Mouse (Mus musculus): ENCODE results near the gene Esyt3. TPM values are rescaled to one million over a fixed set of nuclear protein-coding genes. Genes with fewer than 3 reads are reported as not detected.

Esyt3 gene
- polyA plus RNA-seq, 2 experiments: 0.69 to 1.1 TPM

DNA sequence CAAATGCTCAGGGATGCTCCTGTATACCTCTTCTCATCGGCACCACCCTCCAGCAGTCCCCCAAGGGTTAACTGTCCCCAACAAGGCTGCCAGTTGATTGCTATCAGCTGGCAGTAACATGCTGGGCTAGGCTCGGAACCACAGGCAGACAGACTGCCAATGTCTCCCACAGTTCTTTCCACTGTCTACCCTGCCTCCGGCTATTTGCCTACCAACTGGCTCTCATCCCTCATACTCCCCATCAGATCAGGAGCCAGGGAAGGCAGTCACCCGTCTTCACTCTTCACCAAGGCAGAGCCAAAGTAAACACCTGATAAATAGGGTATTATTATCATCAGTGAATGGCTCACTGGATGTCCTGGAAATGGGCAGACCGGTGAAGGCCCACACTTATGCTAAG is 3.6 kb downstream of the Esyt3 start:
- Histone ChIP-seq H3K36me3 (ENCODE audit: control insufficient read depth, insufficient read depth, low read length) (no peaks in the 10 kb centered on the region), H3K4me2 (replicated peaks; ENCODE audit: low read depth, low read length, severe bottlenecking) (no peak overlapping the region), H3K27ac (replicated peaks; ENCODE audit: low read depth, low read length) (no peak overlapping the region), H3K4me1 (ENCODE audit: control insufficient read depth, insufficient read depth, low read length) (peaks cover 9% of the 10 kb centered on the region; the same call in 1 of the 2 replicates), H3K9me3 (ENCODE audit: control insufficient read depth, low read length) (no peaks in the 10 kb centered on the region), H3K27me3 (ENCODE audit: control insufficient read depth, insufficient read depth, low read length) (peaks cover 36% of the 10 kb centered on the region), H3K4me3 (replicated peaks; ENCODE audit: low read length) (no peak overlapping the region), H3K9ac (ENCODE audit: low read depth, low read length, severe bottlenecking) (no peak overlapping the region)
- ATAC-seq (ENCODE audit: low FRiP score, low read depth) (no peak), DNase-seq (ENCODE audit: low spot score) (no peak)
- 56% methylated on average over 5 of the region's 5 CpGs for WGBS
- no peak for TF ChIP-seq POLR2A (IDR thresholded peaks at IDR 0.05; ENCODE audit: borderline replicate concordance, extremely low read depth, insufficient read depth, insufficient read length)

DNA sequence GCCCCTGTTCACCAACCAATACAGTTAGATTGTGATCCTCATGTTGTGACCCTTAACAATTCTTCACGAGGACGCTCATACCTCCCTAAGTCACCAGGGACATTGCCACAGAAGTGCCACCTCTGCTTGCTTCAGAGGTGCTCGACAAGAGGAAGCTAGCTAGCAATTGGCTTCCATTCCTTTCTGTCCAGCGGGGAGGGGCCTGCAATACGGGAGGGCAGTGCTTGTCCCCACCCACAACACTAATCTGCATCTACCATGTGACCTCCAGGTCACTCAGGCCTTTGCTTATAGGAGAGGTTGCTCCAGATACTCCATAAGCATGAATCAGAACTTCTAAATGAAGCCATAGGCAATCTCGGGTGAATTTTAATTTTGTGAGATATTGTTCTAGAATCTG is 5.0 kb downstream of the Esyt3 start:
- ATAC-seq (ENCODE audit: low FRiP score, low read depth): no peak
- 60% methylated on average over 6 of the region's 6 CpGs for WGBS
- H3K36me3 ChIP-seq (ENCODE audit: control insufficient read depth, insufficient read depth, low read length): no peaks in the 10 kb centered on the region
- no peaks in the 10 kb centered on the region for H3K9me3 ChIP-seq (ENCODE audit: control insufficient read depth, low read length)
- TF ChIP-seq POLR2A (IDR thresholded peaks at IDR 0.05; ENCODE audit: borderline replicate concordance, extremely low read depth, insufficient read depth, insufficient read length): no peak
- DNase-seq (ENCODE audit: low spot score): no peak
- peaks cover 25% of the 10 kb centered on the region for H3K27me3 ChIP-seq (ENCODE audit: control insufficient read depth, insufficient read depth, low read length)
- no peak overlapping the region for H3K4me3 ChIP-seq (replicated peaks; ENCODE audit: low read length)
- no peak overlapping the region for H3K4me2 ChIP-seq (replicated peaks; ENCODE audit: low read depth, low read length, severe bottlenecking)
- H3K27ac ChIP-seq (replicated peaks; ENCODE audit: low read depth, low read length): no peak overlapping the region
- no peak overlapping the region for H3K9ac ChIP-seq (ENCODE audit: low read depth, low read length, severe bottlenecking)
- peaks cover 7% of the 10 kb centered on the region; the same call in 1 of the 2 replicates for H3K4me1 ChIP-seq (ENCODE audit: control insufficient read depth, insufficient read depth, low read length)

DNA sequence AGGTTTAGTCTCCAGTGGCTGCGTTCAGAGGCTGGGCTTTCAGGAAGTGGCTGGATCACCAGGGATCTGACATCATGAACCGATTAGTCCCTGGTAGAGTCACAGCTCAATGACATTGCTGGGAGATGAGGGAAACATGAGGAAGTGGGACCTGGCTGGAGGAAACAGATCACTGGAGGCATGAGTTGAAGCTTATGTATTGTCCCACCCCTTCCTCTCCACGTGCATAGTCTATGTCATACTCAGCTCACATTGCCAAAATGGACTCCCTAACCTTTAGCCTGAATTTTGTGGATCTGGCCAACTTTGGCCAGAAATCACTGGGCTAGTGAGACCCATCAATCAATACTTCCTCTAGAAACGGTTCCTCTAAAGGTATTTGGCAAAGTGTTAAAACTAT is 5.4 kb downstream of the Esyt3 start:
- WGBS: 68% methylated on average over 4 of the region's 4 CpGs
- Histone ChIP-seq H3K27me3 (ENCODE audit: control insufficient read depth, insufficient read depth, low read length) (peaks cover 21% of the 10 kb centered on the region), H3K9me3 (ENCODE audit: control insufficient read depth, low read length) (no peaks in the 10 kb centered on the region), H3K4me2 (replicated peaks; ENCODE audit: low read depth, low read length, severe bottlenecking) (no peak overlapping the region), H3K4me3 (replicated peaks; ENCODE audit: low read length) (no peak overlapping the region), H3K4me1 (ENCODE audit: control insufficient read depth, insufficient read depth, low read length) (peaks cover 7% of the 10 kb centered on the region; the same call in 1 of the 2 replicates), H3K9ac (ENCODE audit: low read depth, low read length, severe bottlenecking) (no peak overlapping the region), H3K27ac (replicated peaks; ENCODE audit: low read depth, low read length) (no peak overlapping the region), H3K36me3 (ENCODE audit: control insufficient read depth, insufficient read depth, low read length) (no peaks in the 10 kb centered on the region)
- TF ChIP-seq POLR2A (IDR thresholded peaks at IDR 0.05; ENCODE audit: borderline replicate concordance, extremely low read depth, insufficient read depth, insufficient read length): no peak
- DNase-seq (ENCODE audit: low spot score) (no peak), ATAC-seq (ENCODE audit: low FRiP score, low read depth) (no peak)

DNA sequence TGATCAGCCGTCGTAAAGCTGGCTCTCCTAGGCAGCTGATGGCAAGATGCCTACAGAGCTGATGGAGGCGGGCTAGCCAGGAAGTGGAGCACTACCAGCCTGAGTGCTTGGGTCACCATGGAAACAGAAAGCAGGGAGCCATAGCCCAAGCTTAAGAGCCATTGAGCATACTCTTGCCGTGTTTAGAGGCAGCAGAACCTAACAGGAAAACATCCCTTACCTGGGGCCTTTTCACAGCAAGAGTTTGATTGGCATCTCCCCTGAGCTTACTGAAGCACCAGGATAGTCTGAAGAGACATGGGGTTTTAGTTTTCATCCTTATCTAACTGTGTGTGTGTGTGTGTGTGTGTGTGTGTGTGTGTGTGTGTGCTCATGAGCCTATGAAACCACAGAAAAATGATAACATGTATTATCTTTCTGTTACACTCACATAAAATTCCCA is 13.0 kb downstream of the Esyt3 start:
- ATAC-seq (ENCODE audit: low FRiP score, low read depth): no peak
- no peak for TF ChIP-seq POLR2A (IDR thresholded peaks at IDR 0.05; ENCODE audit: borderline replicate concordance, extremely low read depth, insufficient read depth, insufficient read length)

DNA sequence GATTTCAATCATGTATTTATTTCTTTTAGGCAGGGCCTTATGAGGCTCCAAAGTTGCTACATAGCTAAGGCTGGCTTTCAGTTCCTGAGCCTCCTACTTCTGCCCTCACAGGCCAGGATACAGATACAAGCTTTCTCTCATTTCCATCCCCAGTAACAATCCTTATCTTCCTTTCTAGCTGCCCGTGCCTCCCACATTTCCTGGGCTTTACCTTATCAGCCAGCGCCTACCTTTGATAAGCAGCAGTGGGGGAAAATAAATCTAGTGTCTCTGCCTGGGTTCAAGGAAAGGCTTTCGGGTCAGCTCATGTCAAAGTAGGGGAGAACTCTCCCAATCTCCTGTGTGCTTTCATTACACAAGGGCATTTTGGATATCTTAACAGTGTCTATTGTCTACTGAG is 16.8 kb downstream of the Esyt3 start:
- Histone ChIP-seq H3K9ac (ENCODE audit: low read depth, low read length, severe bottlenecking) (no peak overlapping the region), H3K4me3 (replicated peaks; ENCODE audit: low read length) (no peak overlapping the region), H3K4me1 (ENCODE audit: control insufficient read depth, insufficient read depth, low read length) (no peaks in the 10 kb centered on the region), H3K36me3 (ENCODE audit: control insufficient read depth, insufficient read depth, low read length) (no peaks in the 10 kb centered on the region), H3K4me2 (replicated peaks; ENCODE audit: low read depth, low read length, severe bottlenecking) (no peak overlapping the region), H3K27ac (replicated peaks; ENCODE audit: low read depth, low read length) (no peak overlapping the region), H3K9me3 (ENCODE audit: control insufficient read depth, low read length) (no peaks in the 10 kb centered on the region), H3K27me3 (ENCODE audit: control insufficient read depth, insufficient read depth, low read length) (no peaks in the 10 kb centered on the region)
- no peak for TF ChIP-seq POLR2A (IDR thresholded peaks at IDR 0.05; ENCODE audit: borderline replicate concordance, extremely low read depth, insufficient read depth, insufficient read length)
- DNase-seq (ENCODE audit: low spot score) (no peak), ATAC-seq (ENCODE audit: low FRiP score, low read depth) (no peak)
- WGBS: 80% methylated on average over 3 of the region's 3 CpGs

More for the DNA sequence above, 13.0 kb downstream of the Esyt3 start:
- no peaks in the 10 kb centered on the region for H3K27me3 ChIP-seq (ENCODE audit: control insufficient read depth, insufficient read depth, low read length)
- WGBS: 26% methylated on average over 4 of the region's 4 CpGs
- H3K4me1 ChIP-seq (ENCODE audit: control insufficient read depth, insufficient read depth, low read length): no peaks in the 10 kb centered on the region
- no peak overlapping the region for H3K4me3 ChIP-seq (replicated peaks; ENCODE audit: low read length)
- DNase-seq (ENCODE audit: low spot score): no peak
- H3K4me2 ChIP-seq (replicated peaks; ENCODE audit: low read depth, low read length, severe bottlenecking): no peak overlapping the region
- no peaks in the 10 kb centered on the region for H3K36me3 ChIP-seq (ENCODE audit: control insufficient read depth, insufficient read depth, low read length)
- H3K9ac ChIP-seq (ENCODE audit: low read depth, low read length, severe bottlenecking): no peak overlapping the region
- H3K27ac ChIP-seq (replicated peaks; ENCODE audit: low read depth, low read length): no peak overlapping the region
- no peaks in the 10 kb centered on the region for H3K9me3 ChIP-seq (ENCODE audit: control insufficient read depth, low read length)

DNA sequence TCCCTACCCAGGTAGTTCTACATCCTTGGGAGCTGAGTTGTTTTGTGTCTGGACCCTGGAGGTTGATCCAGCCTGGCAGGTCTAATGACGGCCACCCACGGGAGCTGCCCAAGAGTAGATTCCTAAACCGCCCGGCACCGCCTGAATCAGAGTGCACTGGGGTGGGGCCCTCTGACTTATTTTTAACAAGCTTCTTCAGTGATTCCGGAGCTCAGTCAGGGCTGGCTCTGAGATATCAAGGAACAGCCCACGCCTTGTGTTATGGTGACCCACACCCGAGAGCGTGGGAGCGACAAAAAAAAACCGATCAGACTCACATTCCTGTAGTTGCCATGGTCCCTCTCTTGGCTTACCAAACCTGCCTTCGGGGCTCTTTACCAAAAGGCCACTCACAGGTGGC is 18.2 kb downstream of the Esyt3 start:
- Histone ChIP-seq H3K27me3 (ENCODE audit: control insufficient read depth, insufficient read depth, low read length) (no peaks in the 10 kb centered on the region), H3K36me3 (ENCODE audit: control insufficient read depth, insufficient read depth, low read length) (no peaks in the 10 kb centered on the region), H3K9me3 (ENCODE audit: control insufficient read depth, low read length) (no peaks in the 10 kb centered on the region), H3K9ac (ENCODE audit: low read depth, low read length, severe bottlenecking) (no peak overlapping the region), H3K4me1 (ENCODE audit: control insufficient read depth, insufficient read depth, low read length) (no peaks in the 10 kb centered on the region), H3K4me2 (replicated peaks; ENCODE audit: low read depth, low read length, severe bottlenecking) (no peak overlapping the region), H3K27ac (replicated peaks; ENCODE audit: low read depth, low read length) (no peak overlapping the region), H3K4me3 (replicated peaks; ENCODE audit: low read length) (no peak overlapping the region)
- WGBS: 83% methylated on average over 12 of the region's 12 CpGs
- TF ChIP-seq POLR2A (IDR thresholded peaks at IDR 0.05; ENCODE audit: borderline replicate concordance, extremely low read depth, insufficient read depth, insufficient read length): no peak
- no peak for ATAC-seq (ENCODE audit: low FRiP score, low read depth)
- no peak for DNase-seq (ENCODE audit: low spot score)

Measured in limb, embryonic 14.5 days (tissue).